Mouse (Mus musculus) heart, embryonic 14.5 days (tissue): ENCODE measurements around the gene Gprc6a. TPM values are rescaled to one million over a fixed set of nuclear protein-coding genes. Genes with fewer than 3 reads are reported as not detected.

ENCODE experiments used
- ATAC-seq: fragments of 200-750 bp; cut with Nextera tagmentation; 2 replicates; pipeline ENCODE4 v1.8.0; 2017; ENCODE audit warnings: low read depth, moderate TSS enrichment; ENCODE audit not compliant: insufficient number of reproducible peaks, insufficient read depth, low FRiP score
- H3K27ac ChIP-seq, 2 experiments: fragments of 200-500 bp in 1 of 2; fragments of 300-500 bp in 1 of 2; sonication (generic) in 1 of 2; replicated peaks in 1 of 2; 2 replicates each; pipeline ENCODE4 v1.5.1; 2012 to 2014; ENCODE audit warnings: low read depth in 2 of 2, low read length in 2 of 2, control low read depth in 1 of 2, mild to moderate bottlenecking in 1 of 2, mixed read lengths in 1 of 2; ENCODE audit not compliant: control insufficient read depth in 1 of 2, insufficient read depth in 1 of 2
- H3K27me3 ChIP-seq: fragments of 300-500 bp; sonication (generic); 2 replicates; pipeline ENCODE4 v1.6.1; 2014; ENCODE audit warnings: mild to moderate bottlenecking, low read length, control low read depth; ENCODE audit not compliant: control insufficient read depth, insufficient read depth
- H3K36me3 ChIP-seq: fragments of 300-500 bp; sonication (generic); 2 replicates; pipeline ENCODE4 v1.6.1; 2014; ENCODE audit warnings: mild to moderate bottlenecking, control low read depth, low read length, mixed read lengths; ENCODE audit not compliant: control insufficient read depth, insufficient read depth
- H3K4me1 ChIP-seq, 2 experiments: fragments of 200-500 bp in 1 of 2; fragments of 300-500 bp in 1 of 2; sonication (generic) in 1 of 2; 2 replicates each; pipeline ENCODE4 v1.6.1; 2012 to 2014; ENCODE audit warnings: low read length in 2 of 2, control low read depth in 1 of 2, mixed read lengths in 1 of 2; ENCODE audit not compliant: control insufficient read depth in 2 of 2, insufficient read depth in 2 of 2
- H3K4me2 ChIP-seq: fragments of 300-500 bp; sonication (generic); 2 replicates; pipeline ENCODE4 v1.6.1; 2014; ENCODE audit warnings: mild to moderate bottlenecking, low read length
- H3K4me3 ChIP-seq, 2 experiments: fragments of 200-500 bp in 1 of 2; fragments of 300-500 bp in 1 of 2; sonication (generic) in 1 of 2; 2 replicates each; pipeline ENCODE4 v1.5.1; 2012 to 2014; ENCODE audit warnings: low read length in 2 of 2, mild to moderate bottlenecking in 2 of 2, control low read depth in 1 of 2, low read depth in 1 of 2, moderate library complexity in 1 of 2; ENCODE audit not compliant: control insufficient read depth in 1 of 2, insufficient read depth in 1 of 2
- H3K9ac ChIP-seq: fragments of 300-500 bp; sonication (generic); 2 replicates; pipeline ENCODE4 v1.6.1; 2014; ENCODE audit warnings: mild to moderate bottlenecking, low read length
- H3K9me3 ChIP-seq: fragments of 300-500 bp; sonication (generic); 2 replicates; pipeline ENCODE4 v1.6.1; 2016; ENCODE audit warnings: low read length, control low read depth; ENCODE audit not compliant: control insufficient read depth
- WGBS: fragments of 180-500 bp; shearing (Covaris S2); extraction: QIAGEN DNeasy Blood & Tissue Kit; methylation state at CpG from one replicate; pipeline ENCODE4 v1.1.7; 2014; 5-methylcytosine and 5-hydroxymethylcytosine counted together
- polyA plus RNA-seq: library from polyadenylated mRNA; unstranded; fragments of >200 nt; fragmentation: Nextera tagmentation; extraction: Ambion mirVana; gene quantifications from 2 replicates; pipeline ENCODE4 v1.2.1, GENCODE M21; 2014

Gene Gprc6a
- polyA plus RNA-seq, 1 experiment from 2014 or later: not detected

DNA sequence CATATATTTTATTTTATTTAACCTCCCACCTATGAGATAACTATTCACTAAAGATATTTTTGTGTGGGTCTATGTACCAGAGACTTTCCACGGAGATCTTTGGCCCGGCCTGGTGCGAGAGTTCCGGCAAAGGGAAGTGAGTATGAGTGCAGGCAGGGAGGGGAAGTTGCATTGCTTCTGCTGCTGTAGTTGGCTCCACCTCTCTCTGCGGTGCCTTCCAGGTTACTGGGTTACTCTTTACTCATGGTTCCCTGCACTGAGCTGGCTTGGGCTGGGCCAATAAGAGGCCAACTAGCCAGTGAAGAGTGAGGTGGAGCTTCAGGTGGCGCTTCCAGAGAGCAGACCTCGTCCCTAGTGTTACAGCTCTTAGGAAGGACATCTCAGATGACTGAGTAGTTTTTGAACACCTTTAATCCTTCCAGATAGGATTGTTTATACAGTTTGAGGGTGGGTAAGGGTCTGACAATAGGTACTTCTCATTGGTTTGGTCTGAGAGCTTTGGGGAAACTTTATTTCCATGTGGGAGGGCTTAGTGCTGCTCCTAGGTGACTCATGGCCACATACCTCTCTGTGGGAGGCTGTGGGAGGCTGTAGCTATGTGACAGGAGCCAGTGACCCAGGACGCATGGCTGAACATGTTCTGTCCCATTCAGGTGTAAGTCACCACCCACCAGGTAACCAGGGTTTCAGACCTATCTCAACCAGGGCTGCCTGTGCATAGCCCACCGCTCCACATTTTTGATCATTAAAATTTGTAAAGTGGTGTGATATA is 59.9 kb downstream of the Gprc6a start:
- Histone ChIP-seq H3K27me3 (no peaks in the 10 kb centered on the region), H3K9ac (no peak overlapping the region), H3K4me3 (no peak overlapping the region), H3K4me1 (no peaks in the 10 kb centered on the region), H3K36me3 (no peaks in the 10 kb centered on the region), H3K4me2 (no peak overlapping the region), H3K27ac (no peak overlapping the region), H3K9me3 (no peaks in the 10 kb centered on the region)
- ATAC-seq: no peak
- WGBS: 74% methylated on average over 9 of the region's 9 CpGs

Other genes starting within 250 kb of the Gprc6a start
- 3.1 TPM in 1 of 2 replicates, not detected in the other for gene Gm49339, start 150.8 kb downstream of the Gprc6a start, polyA plus RNA-seq
- gene Lilr4b, start 150.8 kb downstream of the Gprc6a start, polyA plus RNA-seq: 1.2 and 2.8 TPM in 2 replicates
- gene Lilrb4a, start 140.5 kb downstream of the Gprc6a start, polyA plus RNA-seq: 4.3 and 4.6 TPM in 2 replicates
- gene Fam162b, start 40.9 kb downstream of the Gprc6a start, polyA plus RNA-seq: not detected in 2 replicates
- not detected in 2 replicates for gene Rfx6, start 46.3 kb upstream of the Gprc6a start, polyA plus RNA-seq